Mouse (Mus musculus) myocyte (in vitro differentiated cells): ENCODE measurements around the gene Mapk7.

Experiments
- CEBPB ChIP-seq: IDR thresholded peaks from 2 replicates; pipeline ENCODE4 v1.6.1; 2011; ENCODE audit warnings: mild to moderate bottlenecking, moderate library complexity; ENCODE audit not compliant: poor library complexity, insufficient read depth, severe bottlenecking
- E2F4 ChIP-seq: IDR thresholded peaks from one replicate; pipeline ENCODE4 v1.6.1; 2011; ENCODE audit warnings: mild to moderate bottlenecking, control low read depth, moderate library complexity; ENCODE audit not compliant: insufficient read depth
- MAX ChIP-seq: IDR thresholded peaks from one replicate; pipeline ENCODE4 v1.6.1; 2011; ENCODE audit warnings: low read depth, mild to moderate bottlenecking, control low read depth
- MYOD1 ChIP-seq, 3 experiments: IDR thresholded peaks; one replicate each; pipeline ENCODE4 v1.6.1; 2011; ENCODE audit warnings: control low read depth in 2 of 3, low read depth in 2 of 3, mild to moderate bottlenecking in 2 of 3, moderate library complexity in 1 of 3; ENCODE audit not compliant: insufficient read length in 2 of 3, control insufficient read depth in 1 of 3
- POLR2A ChIP-seq: IDR thresholded peaks from one replicate; pipeline ENCODE4 v1.6.1; 2011; ENCODE audit warnings: low read depth, mild to moderate bottlenecking, control low read depth, moderate library complexity; ENCODE audit not compliant: insufficient read length
- TCF12 ChIP-seq: IDR thresholded peaks from one replicate; pipeline ENCODE4 v1.6.1; 2011; ENCODE audit warnings: mild to moderate bottlenecking, control low read depth; ENCODE audit not compliant: poor library complexity, insufficient read depth, severe bottlenecking
- USF1 ChIP-seq: IDR thresholded peaks from one replicate; pipeline ENCODE4 v1.6.1; 2011; ENCODE audit warnings: low read depth, mild to moderate bottlenecking, control low read depth, moderate library complexity

GRCm38 (mm10) chr11:61476786-61477382 lies 17.3 kb downstream of the Mapk7 start:
- TF ChIP-seq POLR2A (no peak), CEBPB (no peak), E2F4 (no peak), MYOD1 (IDR thresholded peaks at IDR 0.05; ENCODE audit: control insufficient read depth in 1 of 3, insufficient read length in 2 of 3, low read depth in 2 of 3) (peak in 2 of 3 experiments; percentile 18 to 49), MAX (no peak), TCF12 (no peak), USF1 (no peak)
